Mouse (Mus musculus) midbrain, embryonic 15.5 days (tissue): Measurements from ENCODE around the gene Stox1. TPM values are rescaled to one million over a fixed set of nuclear protein-coding genes. Genes with fewer than 3 reads are reported as not detected.
A peak's percentile ranks its signal among the peaks of the same experiment; 100 is the strongest.

Source experiments
- ATAC-seq: fragments of 200-750 bp; cut with Nextera tagmentation; replicated peaks from 2 replicates; pipeline ENCODE4 v1.8.0; 2017; ENCODE audit warnings: moderate TSS enrichment
- H3K27ac ChIP-seq: fragments of 300-500 bp; sonication (generic); 2 replicates; pipeline ENCODE4 v1.5.1; 2015; ENCODE audit warnings: mild to moderate bottlenecking, inconsistent platforms
- H3K27me3 ChIP-seq: fragments of 300-500 bp; sonication (generic); replicated peaks from 2 replicates; pipeline ENCODE4 v1.6.1; 2015; ENCODE audit warnings: inconsistent platforms
- H3K36me3 ChIP-seq: fragments of 300-500 bp; sonication (generic); replicated peaks from 2 replicates; pipeline ENCODE4 v1.6.1; 2015; ENCODE audit warnings: inconsistent platforms
- H3K4me1 ChIP-seq: fragments of 300-500 bp; sonication (generic); 2 replicates; pipeline ENCODE4 v1.6.1; 2015; ENCODE audit warnings: inconsistent platforms
- H3K4me2 ChIP-seq: fragments of 300-500 bp; sonication (generic); 2 replicates; pipeline ENCODE4 v1.6.1; 2015; ENCODE audit warnings: inconsistent platforms, mild to moderate bottlenecking, moderate library complexity
- H3K4me3 ChIP-seq: fragments of 300-500 bp; sonication (generic); 2 replicates; pipeline ENCODE4 v1.5.1; 2015; ENCODE audit warnings: mild to moderate bottlenecking, inconsistent platforms
- H3K9ac ChIP-seq: fragments of 300-500 bp; sonication (generic); 2 replicates; pipeline ENCODE4 v1.6.1; 2015; ENCODE audit warnings: mild to moderate bottlenecking, inconsistent platforms
- H3K9me3 ChIP-seq: fragments of 300-500 bp; sonication (generic); 2 replicates; pipeline ENCODE4 v1.6.1; 2016; ENCODE audit warnings: inconsistent platforms
- WGBS: fragments of 180-500 bp; shearing (Covaris S2); methylation state at CpG from one replicate; pipeline ENCODE4 v1.1.7; 2015; ENCODE audit warnings: mixed read lengths; 5-methylcytosine and 5-hydroxymethylcytosine counted together
- polyA plus RNA-seq: library from polyadenylated mRNA; unstranded; fragments of >200 nt; fragmentation: Nextera tagmentation; extraction: Ambion mirVana; gene quantifications from 2 replicates; pipeline ENCODE4 v1.2.1, GENCODE M21; 2015

Stox1 gene
- polyA plus RNA-seq, 1 experiment from 2014 or later, result 4.2 TPM

DNA sequence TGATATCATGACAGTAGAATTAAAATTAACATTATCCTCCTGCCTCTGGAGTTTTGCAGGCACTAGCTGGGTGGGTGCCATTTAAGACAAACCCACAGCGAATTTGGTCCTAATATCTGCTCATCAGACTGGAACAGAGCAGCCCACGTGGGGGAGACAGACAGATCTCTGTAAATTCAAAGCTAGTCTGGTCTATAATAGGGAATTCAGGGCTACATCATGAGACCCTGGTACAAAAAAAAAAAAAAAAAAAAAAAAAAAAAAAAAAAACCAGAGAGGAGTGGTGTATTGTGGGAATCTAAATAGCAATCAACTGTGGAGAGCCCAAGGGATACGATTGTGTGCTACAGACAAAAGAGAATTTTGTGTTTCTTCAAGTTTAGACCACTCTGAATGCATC is 33.7 kb downstream of the Stox1 start:
- no peak overlapping the region for H3K9ac ChIP-seq
- no peak for ATAC-seq
- no peaks in the 10 kb centered on the region for H3K36me3 ChIP-seq
- 0 out of 2 replicates have a peak, but pooled peaks cover 5% of the 10 kb centered on the region for H3K27me3 ChIP-seq
- H3K27ac ChIP-seq, result no peak overlapping the region
- no peak overlapping the region for H3K4me3 ChIP-seq
- 69% methylated on average over 3 of the region's 3 CpGs for WGBS
- H3K4me2 ChIP-seq, result no peak overlapping the region
- H3K9me3 ChIP-seq, result no peaks in the 10 kb centered on the region
- peaks cover 3% of the 10 kb centered on the region for H3K4me1 ChIP-seq

DNA sequence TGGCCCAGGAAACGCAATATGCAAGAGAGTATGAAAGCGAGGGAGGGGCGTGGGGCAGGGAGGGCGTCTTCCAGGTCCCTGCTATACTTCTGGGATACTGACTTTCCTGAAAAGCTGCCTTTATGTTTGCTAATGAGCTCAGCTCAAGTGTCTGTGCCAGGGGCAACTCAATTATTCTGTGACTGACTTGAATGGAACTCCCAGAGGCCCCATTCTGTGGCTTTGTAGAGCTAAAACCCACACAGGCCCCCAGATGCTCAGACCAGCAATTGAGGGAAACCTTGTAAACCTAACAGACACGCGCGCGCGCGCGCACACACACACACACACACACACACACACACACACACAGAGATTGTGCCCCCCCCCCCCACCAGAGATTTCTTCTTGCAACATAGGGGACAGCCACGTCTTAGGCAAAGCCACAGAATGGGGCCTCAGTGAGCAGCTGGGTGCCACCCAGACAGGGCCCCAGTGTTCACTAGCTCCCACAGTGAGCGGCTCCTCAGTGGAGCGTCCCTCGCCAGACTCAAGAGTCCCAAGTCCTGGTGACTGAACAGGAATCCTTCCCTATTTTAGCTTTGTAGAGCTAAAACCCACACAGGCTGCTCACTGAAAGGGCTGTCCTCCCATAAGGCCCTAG is 38.8 kb downstream of the Stox1 start:
- H3K9me3 ChIP-seq, result no peaks in the 10 kb centered on the region
- no peak overlapping the region for H3K4me3 ChIP-seq
- H3K4me1 ChIP-seq, result peaks cover 13% of the 10 kb centered on the region
- peak; percentile 89 for ATAC-seq
- peak overlapping the region; percentile 28; the same call in 1 of the 2 replicates for H3K27ac ChIP-seq
- 9% methylated on average over 14 of the region's 15 CpGs for WGBS
- H3K36me3 ChIP-seq, result no peaks in the 10 kb centered on the region
- H3K27me3 ChIP-seq, result peaks cover 20% of the 10 kb centered on the region; the same call in 1 of the 2 replicates
- peak overlapping the region; percentile 17 for H3K4me2 ChIP-seq
- H3K9ac ChIP-seq, result no peak overlapping the region

DNA sequence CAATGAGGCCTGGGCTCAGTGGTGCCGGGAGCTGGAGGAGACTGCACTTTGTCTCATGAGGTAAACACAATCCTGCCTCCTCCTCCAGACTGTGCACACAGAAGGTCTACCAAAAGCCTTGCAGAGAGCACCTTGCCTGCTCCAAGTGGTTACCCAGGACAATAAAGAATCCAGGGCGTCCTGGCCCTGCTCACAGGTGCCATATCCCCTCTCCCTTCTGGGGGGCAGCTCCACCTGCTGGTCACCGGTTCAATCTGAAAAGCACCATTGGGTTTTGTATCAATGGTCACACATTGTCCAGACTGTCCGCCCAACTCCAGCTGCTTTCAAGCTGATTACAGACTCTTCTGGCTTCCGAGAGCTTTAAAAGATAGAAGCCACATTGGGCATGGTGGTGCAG is 42.9 kb downstream of the Stox1 start:
- H3K27me3 ChIP-seq, result peaks cover 15% of the 10 kb centered on the region; the same call in 1 of the 2 replicates
- H3K36me3 ChIP-seq, result no peaks in the 10 kb centered on the region
- ATAC-seq, result no peak
- peaks cover 13% of the 10 kb centered on the region for H3K4me1 ChIP-seq
- H3K9me3 ChIP-seq, result no peaks in the 10 kb centered on the region
- no peak overlapping the region for H3K9ac ChIP-seq
- WGBS, result 57% methylated on average over 5 of the region's 5 CpGs
- H3K4me2 ChIP-seq, result no peak overlapping the region
- no peak overlapping the region for H3K27ac ChIP-seq
- H3K4me3 ChIP-seq, result no peak overlapping the region

DNA sequence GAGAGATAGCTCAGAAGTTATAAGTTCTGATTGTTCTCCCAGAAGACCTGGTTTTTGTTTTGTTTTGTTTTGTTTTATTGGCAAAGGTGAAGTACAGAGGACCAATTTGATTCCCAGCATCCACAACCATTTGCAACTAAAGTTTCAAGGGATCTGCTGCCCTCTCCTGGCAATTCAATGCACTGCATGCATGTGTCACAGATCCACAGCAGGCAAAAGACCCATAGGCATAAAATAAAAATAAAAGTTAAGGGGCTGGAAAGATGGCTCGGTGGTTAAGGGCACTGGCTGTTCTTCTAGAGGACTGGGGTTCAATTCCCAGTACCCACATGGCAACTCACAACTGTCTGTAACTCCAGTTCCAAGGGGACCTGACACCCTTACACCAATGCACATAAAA is 46.1 kb downstream of the Stox1 start:
- H3K9ac ChIP-seq, result no peak overlapping the region
- H3K4me3 ChIP-seq, result no peak overlapping the region
- no peaks in the 10 kb centered on the region for H3K36me3 ChIP-seq
- no peaks in the 10 kb centered on the region for H3K9me3 ChIP-seq
- peaks cover 10% of the 10 kb centered on the region; the same call in 1 of the 2 replicates for H3K27me3 ChIP-seq
- 0 out of 2 replicates have a peak, but pooled peaks cover under 1% of the 10 kb centered on the region for H3K4me1 ChIP-seq
- ATAC-seq, result no peak
- no peak overlapping the region for H3K4me2 ChIP-seq
- WGBS, result 88% methylated on average over 1 of the region's 1 CpGs
- no peak overlapping the region for H3K27ac ChIP-seq

DNA sequence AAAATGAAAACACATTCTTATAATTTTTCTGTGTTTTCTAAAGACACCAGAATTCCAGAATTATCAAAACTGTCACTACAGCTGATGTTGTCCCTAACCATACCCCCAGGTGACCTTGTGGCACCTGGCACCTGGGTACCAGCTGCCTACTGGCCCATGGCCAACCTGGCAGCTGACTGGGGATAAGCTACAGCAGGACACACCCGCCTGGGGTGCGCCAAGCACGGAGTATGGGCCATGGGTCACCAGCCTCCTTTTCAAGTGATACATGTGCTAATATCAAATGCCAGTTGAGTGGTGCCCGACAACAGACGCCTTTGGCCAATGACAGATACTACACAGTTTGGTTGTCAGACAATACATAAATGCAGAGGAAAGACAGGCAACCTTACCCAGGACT is 48.6 kb downstream of the Stox1 start:
- no peak overlapping the region for H3K9ac ChIP-seq
- peaks cover 5% of the 10 kb centered on the region; the same call in 1 of the 2 replicates for H3K4me1 ChIP-seq
- H3K4me3 ChIP-seq, result no peak overlapping the region
- H3K9me3 ChIP-seq, result no peaks in the 10 kb centered on the region
- H3K4me2 ChIP-seq, result no peak overlapping the region
- H3K27me3 ChIP-seq, result no peaks in the 10 kb centered on the region
- no peak overlapping the region for H3K27ac ChIP-seq
- H3K36me3 ChIP-seq, result no peaks in the 10 kb centered on the region
- 83% methylated on average over 5 of the region's 5 CpGs for WGBS
- ATAC-seq, result no peak

DNA sequence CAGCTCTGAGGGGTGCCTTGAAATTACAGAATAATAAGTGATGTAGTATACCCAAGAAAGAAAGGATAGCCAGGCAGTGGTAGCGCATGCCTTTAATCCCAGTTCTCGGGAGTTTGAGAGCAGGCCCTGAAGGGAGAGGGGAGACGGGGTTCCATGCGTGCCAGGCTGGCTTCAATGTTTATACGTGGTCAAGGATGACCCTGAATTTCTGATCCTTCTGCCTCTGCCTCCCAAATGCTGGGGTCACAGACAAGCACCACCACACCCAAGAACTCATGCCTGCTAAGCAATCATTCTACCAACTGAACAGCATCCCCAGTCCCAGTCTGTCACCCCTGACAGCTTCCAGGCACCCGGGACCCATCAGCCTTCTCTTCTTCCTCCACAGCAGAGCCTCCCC is 49.7 kb downstream of the Stox1 start:
- Histone ChIP-seq H3K27ac (no peak overlapping the region), H3K36me3 (no peaks in the 10 kb centered on the region), H3K9ac (no peak overlapping the region), H3K4me2 (no peak overlapping the region), H3K9me3 (no peaks in the 10 kb centered on the region), H3K27me3 (no peaks in the 10 kb centered on the region), H3K4me1 (peaks cover 5% of the 10 kb centered on the region; the same call in 1 of the 2 replicates), H3K4me3 (no peak overlapping the region)
- no peak for ATAC-seq
- 87% methylated on average over 6 of the region's 6 CpGs for WGBS

DNA sequence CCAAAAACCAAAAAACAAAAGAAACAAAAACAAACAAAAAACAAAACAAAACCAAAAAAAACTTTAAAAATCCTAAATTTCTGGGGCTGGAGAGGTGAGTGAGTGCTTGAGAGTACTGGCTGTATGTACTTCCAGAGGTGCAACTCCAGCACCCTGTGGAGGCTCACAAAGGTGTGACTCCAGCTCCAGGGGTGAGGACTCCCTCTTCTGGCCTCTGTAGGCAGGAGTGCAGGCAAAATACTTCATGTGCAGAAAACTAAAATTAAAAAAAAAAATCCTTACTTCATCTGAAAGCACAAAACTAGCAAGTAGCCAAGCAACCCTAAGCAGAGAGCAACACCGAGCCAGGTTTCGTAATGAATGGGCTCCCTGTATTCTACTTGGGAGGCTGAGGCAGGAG is 53.6 kb downstream of the Stox1 start:
- 94% methylated on average over 2 of the region's 2 CpGs for WGBS
- H3K9me3 ChIP-seq, result no peaks in the 10 kb centered on the region
- no peak overlapping the region for H3K27ac ChIP-seq
- H3K36me3 ChIP-seq, result no peaks in the 10 kb centered on the region
- H3K4me1 ChIP-seq, result peaks cover 5% of the 10 kb centered on the region; the same call in 1 of the 2 replicates
- H3K4me2 ChIP-seq, result no peak overlapping the region
- H3K27me3 ChIP-seq, result no peaks in the 10 kb centered on the region
- H3K9ac ChIP-seq, result no peak overlapping the region
- no peak overlapping the region for H3K4me3 ChIP-seq
- no peak for ATAC-seq

DNA sequence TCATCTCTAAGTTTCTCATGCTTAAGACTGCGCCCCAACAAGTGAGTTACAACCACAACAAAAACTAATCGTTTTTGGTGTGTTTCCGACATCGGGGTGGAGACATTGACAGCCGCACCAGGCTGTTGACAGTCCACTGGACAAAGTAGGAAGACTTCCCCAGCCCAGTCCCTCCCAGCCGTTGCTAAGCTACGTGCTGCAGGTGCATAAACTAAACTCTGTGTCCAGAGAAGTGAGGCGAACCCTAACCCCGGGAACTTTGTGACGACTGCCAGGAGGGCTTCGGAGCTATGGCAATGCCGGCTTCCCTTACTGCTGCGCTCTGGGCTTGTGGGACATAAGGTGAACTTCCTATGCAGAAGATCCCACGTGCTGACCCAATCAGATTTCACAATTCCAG is 56.7 kb downstream of the Stox1 start:
- WGBS, result 80% methylated on average over 14 of the region's 14 CpGs
- no peaks in the 10 kb centered on the region for H3K36me3 ChIP-seq
- H3K9me3 ChIP-seq, result no peaks in the 10 kb centered on the region
- no peak overlapping the region for H3K27ac ChIP-seq
- H3K9ac ChIP-seq, result no peak overlapping the region
- no peak for ATAC-seq
- no peaks in the 10 kb centered on the region for H3K4me1 ChIP-seq
- H3K4me2 ChIP-seq, result no peak overlapping the region
- H3K27me3 ChIP-seq, result no peaks in the 10 kb centered on the region
- no peak overlapping the region for H3K4me3 ChIP-seq

DNA sequence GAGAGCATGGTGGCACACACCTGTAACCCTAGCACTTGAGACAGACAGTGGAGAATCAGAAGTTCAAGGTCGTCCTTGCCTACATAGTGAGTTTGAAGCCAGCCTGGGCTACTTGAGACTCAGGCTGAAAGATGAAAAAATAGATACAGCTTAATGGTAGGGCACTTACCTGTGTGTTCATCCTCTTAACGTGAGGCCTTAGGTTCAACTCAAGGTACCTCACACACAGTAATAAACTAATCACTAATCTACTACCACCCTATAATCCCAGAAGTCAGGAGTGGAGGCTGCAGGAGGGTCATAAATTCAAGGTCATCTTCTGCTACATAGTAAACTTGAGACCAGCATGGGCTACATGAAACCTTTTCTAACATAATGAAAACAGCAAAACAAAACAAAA is 57.5 kb downstream of the Stox1 start:
- Histone ChIP-seq H3K4me2 (no peak overlapping the region), H3K9me3 (no peaks in the 10 kb centered on the region), H3K36me3 (no peaks in the 10 kb centered on the region), H3K27ac (no peak overlapping the region), H3K27me3 (no peaks in the 10 kb centered on the region), H3K9ac (no peak overlapping the region), H3K4me3 (no peak overlapping the region), H3K4me1 (no peaks in the 10 kb centered on the region)
- no peak for ATAC-seq
- WGBS, result 83% methylated on average over 2 of the region's 2 CpGs

DNA sequence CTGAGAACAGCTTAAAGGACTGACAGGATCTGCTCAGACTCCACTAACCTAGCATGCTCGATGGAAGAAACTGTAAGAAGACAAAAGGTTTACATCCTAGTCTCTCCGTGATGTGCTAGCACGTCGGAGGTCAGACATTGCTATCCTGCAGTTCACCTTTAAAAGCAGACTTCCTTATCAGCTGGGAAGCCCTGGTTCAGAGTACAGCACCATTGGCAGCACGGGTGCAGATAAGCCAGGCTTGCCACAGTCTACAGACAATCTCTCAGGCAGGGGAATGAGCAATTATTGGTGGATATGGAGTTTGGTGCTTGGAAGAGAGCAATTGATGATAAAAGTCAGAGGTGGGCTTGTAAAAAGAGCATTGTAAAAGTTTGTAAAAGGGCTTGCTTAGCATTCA is 57.9 kb downstream of the Stox1 start:
- Histone ChIP-seq H3K4me2 (no peak overlapping the region), H3K9ac (no peak overlapping the region), H3K27ac (no peak overlapping the region), H3K9me3 (no peaks in the 10 kb centered on the region), H3K36me3 (no peaks in the 10 kb centered on the region), H3K4me1 (no peaks in the 10 kb centered on the region), H3K27me3 (no peaks in the 10 kb centered on the region), H3K4me3 (no peak overlapping the region)
- no peak for ATAC-seq
- WGBS, result 84% methylated on average over 5 of the region's 5 CpGs

DNA sequence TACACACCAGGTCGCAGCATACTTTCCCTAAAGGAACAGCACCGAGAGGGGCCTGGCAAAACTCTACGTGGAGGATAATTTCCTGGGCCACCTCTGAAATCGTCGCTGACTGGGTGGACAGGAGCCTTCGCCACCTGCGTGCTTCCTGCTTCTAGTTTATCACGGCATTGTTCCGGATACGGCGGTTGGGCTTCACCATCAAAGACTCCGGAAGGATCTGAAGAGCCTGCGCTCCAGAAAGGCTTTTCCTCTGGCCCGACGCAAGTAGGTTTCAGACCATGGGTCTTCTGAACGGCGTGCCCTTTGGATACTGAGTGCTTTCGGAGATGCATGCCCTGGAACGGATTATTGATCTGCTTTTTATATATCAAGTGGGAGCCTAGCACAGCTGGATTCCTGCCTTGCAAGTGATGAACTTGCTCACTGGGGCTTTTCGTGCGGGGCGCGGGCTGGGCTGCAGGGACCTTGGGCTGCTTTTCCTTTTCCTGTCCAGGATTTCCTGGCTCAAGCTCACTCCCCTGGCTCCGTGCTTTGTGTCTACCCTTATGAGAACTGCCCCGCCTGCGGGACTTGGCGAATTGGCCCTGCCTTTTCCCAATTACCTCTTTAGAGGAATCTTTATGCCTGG is 60.9 kb downstream of the Stox1 start:
- Histone ChIP-seq H3K4me2 (no peak overlapping the region), H3K4me3 (no peak overlapping the region), H3K4me1 (no peaks in the 10 kb centered on the region), H3K9ac (no peak overlapping the region), H3K36me3 (no peaks in the 10 kb centered on the region), H3K27me3 (no peaks in the 10 kb centered on the region), H3K9me3 (no peaks in the 10 kb centered on the region), H3K27ac (no peak overlapping the region)
- ATAC-seq, result no peak
- 65% methylated on average over 27 of the region's 27 CpGs for WGBS

DNA sequence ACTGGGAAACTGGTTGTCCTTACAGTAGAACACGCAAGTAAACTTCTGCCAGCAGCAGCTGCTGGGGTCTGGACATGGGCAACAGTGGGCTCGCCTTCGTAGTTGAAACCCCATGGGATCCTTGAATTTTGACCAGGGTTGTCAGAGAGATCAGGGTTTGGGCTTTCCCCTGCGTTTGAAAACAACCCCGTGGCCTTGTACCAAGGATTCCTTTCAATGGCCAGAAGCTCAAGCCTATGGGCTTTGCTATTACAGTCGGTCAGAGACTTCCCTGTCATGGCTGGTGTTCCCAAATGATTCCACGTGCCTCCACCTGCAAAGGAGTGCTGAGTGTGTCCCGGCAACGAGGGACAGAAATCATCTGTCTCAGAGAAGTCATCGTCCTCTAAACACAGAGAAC is 61.8 kb downstream of the Stox1 start:
- no peaks in the 10 kb centered on the region for H3K27me3 ChIP-seq
- no peak overlapping the region for H3K9ac ChIP-seq
- H3K4me1 ChIP-seq, result no peaks in the 10 kb centered on the region
- WGBS, result 92% methylated on average over 10 of the region's 10 CpGs
- H3K9me3 ChIP-seq, result no peaks in the 10 kb centered on the region
- no peak overlapping the region for H3K4me2 ChIP-seq
- no peak overlapping the region for H3K27ac ChIP-seq
- H3K36me3 ChIP-seq, result no peaks in the 10 kb centered on the region
- no peak for ATAC-seq
- H3K4me3 ChIP-seq, result no peak overlapping the region

DNA sequence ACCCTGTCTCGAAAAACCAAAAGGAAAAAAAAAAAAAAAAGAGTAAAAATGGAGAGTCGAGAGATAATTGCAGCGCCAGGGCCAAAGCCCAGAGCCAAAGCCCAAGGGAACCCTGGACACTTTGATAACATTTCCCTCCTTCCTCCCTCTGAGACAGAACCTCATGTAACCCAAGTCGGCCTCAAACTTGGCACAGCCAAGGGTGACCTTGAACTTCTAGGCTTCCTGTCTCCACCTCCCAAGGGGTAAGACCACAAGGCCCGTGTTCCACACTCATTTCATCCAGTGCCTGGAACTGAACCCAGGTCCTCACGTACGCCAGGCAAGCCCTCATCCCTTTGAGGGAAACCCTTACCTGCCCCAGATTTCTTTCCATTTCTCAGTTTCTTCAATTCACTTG is 69.2 kb downstream of the Stox1 start:
- no peaks in the 10 kb centered on the region for H3K36me3 ChIP-seq
- no peak overlapping the region for H3K27ac ChIP-seq
- no peak for ATAC-seq
- H3K4me3 ChIP-seq, result no peak overlapping the region
- H3K9me3 ChIP-seq, result no peaks in the 10 kb centered on the region
- WGBS, result 89% methylated on average over 7 of the region's 7 CpGs
- H3K27me3 ChIP-seq, result no peaks in the 10 kb centered on the region
- H3K4me2 ChIP-seq, result no peak overlapping the region
- H3K9ac ChIP-seq, result no peak overlapping the region
- peaks cover 4% of the 10 kb centered on the region; the same call in 1 of the 2 replicates for H3K4me1 ChIP-seq
